Mouse (Mus musculus) stomach, embryonic 14.5 days (tissue): ENCODE data around the gene Klf13. TPM values are rescaled to one million over a fixed set of nuclear protein-coding genes. Genes with fewer than 3 reads are reported as not detected.

Experiments used
- ATAC-seq: fragments of 200-750 bp; cut with Nextera tagmentation; 2 replicates; pipeline ENCODE4 v1.8.0; 2017; ENCODE audit warnings: low read depth, moderate TSS enrichment; ENCODE audit not compliant: insufficient number of reproducible peaks, insufficient read depth, low FRiP score
- H3K27ac ChIP-seq: fragments of 300-500 bp; sonication (generic); 2 replicates; pipeline ENCODE4 v1.5.1; 2014; ENCODE audit warnings: mild to moderate bottlenecking, low read length, moderate library complexity, mixed read lengths
- H3K27me3 ChIP-seq: fragments of 300-500 bp; sonication (generic); 2 replicates; pipeline ENCODE4 v1.6.1; 2014; ENCODE audit warnings: low read length, control low read depth, mixed read lengths; ENCODE audit not compliant: control insufficient read depth, insufficient read depth
- H3K36me3 ChIP-seq: fragments of 300-500 bp; sonication (generic); 2 replicates; pipeline ENCODE4 v1.6.1; 2014; ENCODE audit warnings: mild to moderate bottlenecking, control low read depth, low read length, moderate library complexity, mixed read lengths; ENCODE audit not compliant: control insufficient read depth, insufficient read depth
- H3K4me1 ChIP-seq: fragments of 300-500 bp; sonication (generic); 2 replicates; pipeline ENCODE4 v1.6.1; 2014; ENCODE audit warnings: low read length, control low read depth, mixed read lengths; ENCODE audit not compliant: control insufficient read depth, insufficient read depth
- H3K4me2 ChIP-seq: fragments of 300-500 bp; sonication (generic); replicated peaks from 2 replicates; pipeline ENCODE4 v1.6.1; 2014; ENCODE audit warnings: low read depth, low read length, control low read depth
- H3K4me3 ChIP-seq: fragments of 300-500 bp; sonication (generic); 2 replicates; pipeline ENCODE4 v1.5.1; 2014; ENCODE audit warnings: low read depth, low read length, control low read depth
- H3K9ac ChIP-seq: fragments of 300-500 bp; sonication (generic); replicated peaks from 2 replicates; pipeline ENCODE4 v1.6.1; 2014; ENCODE audit warnings: low read depth, mild to moderate bottlenecking, control low read depth, low read length, moderate library complexity, mixed read lengths
- H3K9me3 ChIP-seq: fragments of 300-500 bp; sonication (generic); 2 replicates; pipeline ENCODE4 v1.6.1; 2016; ENCODE audit warnings: low read depth, low read length, control low read depth; ENCODE audit not compliant: control insufficient read depth
- WGBS: fragments of 180-500 bp; shearing (Covaris S2); extraction: QIAGEN DNeasy Blood & Tissue Kit; methylation state at CpG from one replicate; pipeline ENCODE4 v1.1.7; 2014; 5-methylcytosine and 5-hydroxymethylcytosine counted together
- polyA plus RNA-seq: library from polyadenylated mRNA; unstranded; fragments of >200 nt; fragmentation: Nextera tagmentation; extraction: Ambion mirVana; gene quantifications from 2 replicates; pipeline ENCODE4 v1.2.1, GENCODE M21; 2014

Gene Klf13
- polyA plus RNA-seq, 1 experiment from 2014 or later, result 35.5 TPM

DNA sequence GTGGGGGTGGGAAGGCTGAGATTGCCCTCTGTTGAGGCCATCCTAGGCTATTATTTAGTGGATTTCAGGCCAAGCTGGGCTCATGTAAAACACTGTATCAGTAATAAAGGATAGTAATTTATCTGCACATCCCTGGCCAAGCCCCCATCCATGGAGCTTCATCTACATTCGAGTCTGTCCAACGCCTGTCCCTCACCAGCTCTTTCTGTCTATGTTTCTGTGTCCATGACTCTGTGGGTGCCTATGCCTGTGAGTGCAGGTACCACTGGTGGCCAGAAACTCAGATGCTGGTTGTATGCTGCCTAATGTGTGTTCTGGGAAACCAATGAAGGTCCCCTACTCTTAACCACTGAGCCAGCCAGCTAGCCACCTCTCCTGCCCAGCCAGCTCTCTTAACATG, 38.3 kb downstream of the Klf13 start:
- Histone ChIP-seq H3K4me3 (no peak overlapping the region), H3K9me3 (no peaks in the 10 kb centered on the region), H3K4me2 (no peak overlapping the region), H3K27ac (no peak overlapping the region), H3K27me3 (no peaks in the 10 kb centered on the region), H3K36me3 (no peaks in the 10 kb centered on the region), H3K4me1 (peaks cover 15% of the 10 kb centered on the region), H3K9ac (no peak overlapping the region)
- WGBS, result 88% methylated on average over 2 of the region's 2 CpGs
- no peak for ATAC-seq

DNA sequence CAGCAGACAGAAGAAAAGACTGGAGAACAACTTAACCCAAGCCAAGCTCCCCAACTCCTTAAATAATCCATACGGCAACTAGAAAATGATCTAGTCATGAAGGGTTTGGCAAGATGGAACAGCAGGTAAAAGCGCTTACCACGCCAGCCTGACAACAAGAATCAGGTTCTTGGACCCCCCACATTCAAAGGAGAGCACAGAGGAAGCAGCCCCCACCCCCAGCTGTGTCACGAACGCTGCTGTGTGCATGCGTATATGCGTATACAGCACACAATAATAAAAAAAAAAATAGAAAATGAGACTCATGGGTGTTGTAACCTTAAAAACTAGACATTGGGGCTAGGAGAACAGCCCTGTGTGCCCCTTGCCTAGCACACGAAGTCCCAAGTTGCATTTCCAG, 38.8 kb downstream of the Klf13 start:
- no peaks in the 10 kb centered on the region for H3K27me3 ChIP-seq
- 92% methylated on average over 8 of the region's 8 CpGs for WGBS
- H3K9ac ChIP-seq, result no peak overlapping the region
- no peak overlapping the region for H3K4me3 ChIP-seq
- peaks cover 15% of the 10 kb centered on the region for H3K4me1 ChIP-seq
- H3K4me2 ChIP-seq, result no peak overlapping the region
- no peak overlapping the region for H3K27ac ChIP-seq
- H3K36me3 ChIP-seq, result no peaks in the 10 kb centered on the region
- ATAC-seq, result no peak
- no peaks in the 10 kb centered on the region for H3K9me3 ChIP-seq

DNA sequence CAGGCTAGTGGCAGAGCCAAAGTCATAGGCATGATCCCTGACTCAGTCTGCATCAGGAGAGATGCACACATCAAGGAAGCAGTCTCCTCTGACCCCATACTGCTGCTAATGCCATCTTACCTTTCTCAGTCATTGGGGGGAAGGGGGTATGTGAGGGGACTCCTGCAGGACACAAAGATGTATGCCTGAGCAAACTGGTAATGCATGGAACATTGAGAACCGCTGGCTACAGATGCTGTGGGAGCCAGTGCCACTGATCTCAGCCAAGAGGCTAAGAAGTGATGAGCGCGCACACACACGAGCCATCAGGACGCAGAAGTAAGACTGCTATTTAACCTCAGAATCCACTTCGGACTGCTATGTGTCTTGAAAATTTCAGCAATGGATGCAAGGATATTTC, 40.5 kb downstream of the Klf13 start:
- Histone ChIP-seq H3K9ac (no peak overlapping the region), H3K27ac (no peak overlapping the region), H3K27me3 (no peaks in the 10 kb centered on the region), H3K9me3 (no peaks in the 10 kb centered on the region), H3K4me1 (peaks cover 15% of the 10 kb centered on the region), H3K4me3 (no peak overlapping the region), H3K36me3 (no peaks in the 10 kb centered on the region), H3K4me2 (no peak overlapping the region)
- WGBS, result 87% methylated on average over 6 of the region's 6 CpGs
- no peak for ATAC-seq

DNA sequence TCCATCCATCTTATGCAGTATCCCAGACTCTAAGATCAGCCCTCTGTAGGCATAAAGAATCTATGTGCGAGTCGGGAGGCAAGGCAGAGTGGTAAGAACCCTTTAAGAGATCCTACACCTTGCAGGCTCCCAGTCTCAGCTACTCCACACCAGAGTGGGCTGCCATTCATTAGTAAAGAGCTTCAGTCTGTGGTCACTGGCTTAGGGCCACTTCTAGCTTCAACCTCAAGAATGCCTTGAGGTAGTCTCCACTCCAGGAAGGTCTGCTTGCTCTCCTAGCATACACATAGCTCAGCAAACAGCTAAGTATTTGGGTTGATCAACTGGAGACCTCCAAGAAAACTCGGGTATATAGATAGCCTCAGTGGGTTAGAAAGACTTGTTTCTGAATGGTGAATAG, 41.1 kb downstream of the Klf13 start:
- Histone ChIP-seq H3K4me3 (no peak overlapping the region), H3K4me1 (peaks cover 15% of the 10 kb centered on the region), H3K9ac (no peak overlapping the region), H3K36me3 (no peaks in the 10 kb centered on the region), H3K27ac (no peak overlapping the region; the same call in 1 of the 2 replicates), H3K4me2 (peak overlapping the region; percentile 52), H3K9me3 (no peaks in the 10 kb centered on the region), H3K27me3 (no peaks in the 10 kb centered on the region)
- no peak; the same call in 1 of the 2 replicates for ATAC-seq
- WGBS, result 40% methylated on average over 3 of the region's 3 CpGs

DNA sequence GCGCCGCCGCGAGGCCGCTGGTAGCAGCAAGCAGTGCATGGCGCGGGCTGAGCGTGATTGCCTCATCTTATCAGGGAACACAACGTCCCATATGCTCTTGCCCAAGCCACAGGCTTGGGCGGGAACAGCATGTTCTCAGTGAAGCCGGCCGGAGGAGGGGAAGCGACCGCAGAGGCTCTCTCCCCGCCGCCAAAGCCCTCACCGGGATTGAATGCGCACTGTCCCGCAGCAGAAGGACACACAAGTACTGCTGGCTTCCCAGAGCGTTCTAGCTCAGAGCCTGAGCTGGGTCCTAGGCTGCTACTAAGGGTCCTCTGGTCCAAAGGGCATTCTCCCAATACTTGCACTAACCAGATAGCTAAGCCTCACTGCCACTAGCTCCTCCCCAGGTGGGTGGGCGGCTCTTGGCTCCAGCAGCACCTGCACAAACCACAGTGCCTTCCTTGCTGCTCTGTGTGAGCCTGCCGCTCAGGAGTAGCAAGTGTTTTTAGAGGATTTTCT, 41.7 kb downstream of the Klf13 start:
- H3K27ac ChIP-seq, result peak overlapping the region; percentile 64; the same call in 1 of the 2 replicates
- H3K4me2 ChIP-seq, result peak overlapping the region; percentile 52
- no peak overlapping the region for H3K9ac ChIP-seq
- H3K36me3 ChIP-seq, result no peaks in the 10 kb centered on the region
- peak; percentile 87 for ATAC-seq
- H3K27me3 ChIP-seq, result no peaks in the 10 kb centered on the region
- peaks cover 15% of the 10 kb centered on the region for H3K4me1 ChIP-seq
- no peaks in the 10 kb centered on the region for H3K9me3 ChIP-seq
- 2% methylated on average over 22 of the region's 22 CpGs for WGBS
- H3K4me3 ChIP-seq, result peak overlapping the region; percentile 18

DNA sequence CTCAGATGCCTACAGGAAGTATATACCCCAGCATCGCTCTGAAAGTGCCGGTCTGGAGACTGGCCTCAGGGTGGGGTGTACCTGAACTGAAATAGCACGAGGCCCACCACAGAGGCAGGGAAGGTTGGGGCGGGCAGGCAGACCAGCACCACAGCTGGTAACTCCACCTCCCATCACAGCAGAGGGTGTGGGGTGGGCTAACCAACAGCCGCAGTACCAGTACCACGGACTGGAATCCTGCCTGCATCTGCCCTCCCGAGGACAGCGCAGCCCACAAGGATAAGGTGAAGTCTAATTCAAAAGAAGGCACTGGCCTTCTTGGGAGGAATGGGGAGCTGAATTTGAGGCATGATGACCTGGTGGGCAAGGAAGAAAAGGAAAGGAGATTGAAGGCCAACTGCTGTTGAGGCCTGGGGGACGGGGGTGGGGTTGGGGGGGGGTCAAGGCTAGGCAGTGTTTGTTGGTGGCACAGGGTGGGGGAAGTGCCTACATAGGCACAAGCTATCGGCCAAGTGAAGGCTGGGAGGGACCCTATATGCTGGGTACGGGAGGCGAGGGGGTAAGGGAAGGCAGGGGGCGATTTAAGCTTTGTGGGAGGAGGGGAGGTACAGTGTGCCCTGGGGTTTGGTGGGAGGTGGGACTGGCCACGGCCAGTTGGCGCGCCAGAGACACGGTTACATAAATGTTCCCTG, 42.3 kb downstream of the Klf13 start:
- Histone ChIP-seq H3K27me3 (no peaks in the 10 kb centered on the region), H3K4me1 (peaks cover 15% of the 10 kb centered on the region), H3K27ac (peak overlapping the region; percentile 44; the same call in 1 of the 2 replicates), H3K4me2 (peak overlapping the region; percentile 52), H3K9ac (no peak overlapping the region), H3K4me3 (peak overlapping the region; percentile 18), H3K9me3 (no peaks in the 10 kb centered on the region), H3K36me3 (no peaks in the 10 kb centered on the region)
- ATAC-seq, result peak; percentile 23; the same call in 1 of the 2 replicates
- 17% methylated on average over 17 of the region's 17 CpGs for WGBS

DNA sequence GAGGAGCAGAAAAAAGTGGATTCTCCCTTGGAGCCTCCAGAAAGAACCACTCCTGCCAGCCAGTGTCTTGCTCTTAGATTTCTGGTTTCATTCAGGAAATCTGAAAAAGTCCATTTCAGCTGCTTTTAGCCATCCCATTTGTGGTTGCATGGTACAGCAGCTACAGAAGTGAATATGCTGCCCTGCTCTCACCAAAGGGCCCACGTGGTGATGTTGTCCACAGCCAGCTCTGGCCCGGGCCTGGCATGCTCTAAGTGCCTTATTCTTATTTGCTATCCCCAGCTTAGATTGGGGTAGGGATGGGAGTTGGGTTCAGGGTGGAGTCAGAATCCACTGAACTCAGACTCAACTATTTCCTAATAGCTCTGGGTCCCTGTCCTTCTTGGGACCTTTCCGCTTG, 43.5 kb downstream of the Klf13 start:
- H3K27me3 ChIP-seq, result no peaks in the 10 kb centered on the region
- H3K4me2 ChIP-seq, result no peak overlapping the region
- no peaks in the 10 kb centered on the region for H3K36me3 ChIP-seq
- peaks cover 15% of the 10 kb centered on the region for H3K4me1 ChIP-seq
- no peak overlapping the region for H3K4me3 ChIP-seq
- no peaks in the 10 kb centered on the region for H3K9me3 ChIP-seq
- no peak for ATAC-seq
- WGBS, result 87% methylated on average over 3 of the region's 3 CpGs
- no peak overlapping the region for H3K27ac ChIP-seq
- no peak overlapping the region for H3K9ac ChIP-seq

DNA sequence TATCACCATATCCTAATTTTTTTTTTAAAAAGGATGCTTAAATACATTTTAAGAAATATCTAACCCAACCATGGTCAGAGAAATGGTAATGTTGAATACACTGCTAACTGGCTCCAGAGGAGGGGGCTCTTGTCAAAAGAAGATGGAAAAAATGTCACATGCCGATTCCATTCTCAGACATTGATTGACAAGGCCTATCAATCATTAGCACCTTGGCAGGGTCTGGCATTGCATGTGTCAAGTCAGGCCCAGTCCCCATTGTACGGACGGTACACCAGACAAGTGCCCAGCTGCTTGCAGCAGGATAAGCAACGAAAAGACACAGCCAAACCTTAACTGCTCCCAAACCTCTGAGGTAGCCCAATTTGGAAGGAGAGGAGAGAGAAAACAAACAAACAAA, 44.1 kb downstream of the Klf13 start:
- Histone ChIP-seq H3K9ac (no peak overlapping the region), H3K36me3 (no peaks in the 10 kb centered on the region; the same call in 1 of the 2 replicates), H3K9me3 (no peaks in the 10 kb centered on the region), H3K4me3 (no peak overlapping the region), H3K27me3 (no peaks in the 10 kb centered on the region), H3K4me1 (peaks cover 15% of the 10 kb centered on the region), H3K27ac (no peak overlapping the region), H3K4me2 (no peak overlapping the region)
- WGBS, result 71% methylated on average over 4 of the region's 4 CpGs
- ATAC-seq, result no peak

DNA sequence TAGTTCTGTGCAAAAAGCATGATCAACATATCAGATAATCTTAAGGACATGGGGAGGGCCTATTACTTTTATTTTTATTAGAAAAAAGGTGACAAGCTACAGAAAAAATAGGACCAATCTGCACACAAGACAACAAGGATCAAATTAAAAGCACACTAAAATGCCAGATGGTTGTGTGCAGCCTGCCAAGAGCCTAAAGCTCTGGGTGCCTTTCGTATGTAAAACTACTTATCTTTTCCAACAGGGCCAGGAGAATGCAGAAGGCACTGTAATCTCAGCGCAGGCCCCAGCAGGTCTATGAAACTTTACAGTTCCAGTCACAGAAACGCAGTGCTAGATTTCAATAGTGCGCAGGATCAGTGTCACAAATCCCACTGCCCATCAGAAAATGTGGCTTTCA, 45.0 kb downstream of the Klf13 start:
- no peak overlapping the region for H3K4me2 ChIP-seq
- no peak overlapping the region for H3K9ac ChIP-seq
- H3K27me3 ChIP-seq, result no peaks in the 10 kb centered on the region
- H3K4me3 ChIP-seq, result no peak overlapping the region
- no peak for ATAC-seq
- 72% methylated on average over 4 of the region's 4 CpGs for WGBS
- H3K4me1 ChIP-seq, result peaks cover 15% of the 10 kb centered on the region
- no peaks in the 10 kb centered on the region for H3K9me3 ChIP-seq
- no peak overlapping the region for H3K27ac ChIP-seq
- peaks cover 3% of the 10 kb centered on the region; the same call in 1 of the 2 replicates for H3K36me3 ChIP-seq
